Mouse (Mus musculus) right cerebral cortex, adult 18-20 months (tissue): ENCODE measurements at regions not wholly inside any gene's neighbourhood (a gene's known extent, or its start where the extent isn't known, plus 50 kb on each side); places are given as distances from the start of the nearest gene placed in this dataset.

ENCODE experiments used
- DNase-seq: peaks from one replicate; pipeline ENCODE4 v3.0.0; 2022; ENCODE audit warnings: mixed read lengths

DNA sequence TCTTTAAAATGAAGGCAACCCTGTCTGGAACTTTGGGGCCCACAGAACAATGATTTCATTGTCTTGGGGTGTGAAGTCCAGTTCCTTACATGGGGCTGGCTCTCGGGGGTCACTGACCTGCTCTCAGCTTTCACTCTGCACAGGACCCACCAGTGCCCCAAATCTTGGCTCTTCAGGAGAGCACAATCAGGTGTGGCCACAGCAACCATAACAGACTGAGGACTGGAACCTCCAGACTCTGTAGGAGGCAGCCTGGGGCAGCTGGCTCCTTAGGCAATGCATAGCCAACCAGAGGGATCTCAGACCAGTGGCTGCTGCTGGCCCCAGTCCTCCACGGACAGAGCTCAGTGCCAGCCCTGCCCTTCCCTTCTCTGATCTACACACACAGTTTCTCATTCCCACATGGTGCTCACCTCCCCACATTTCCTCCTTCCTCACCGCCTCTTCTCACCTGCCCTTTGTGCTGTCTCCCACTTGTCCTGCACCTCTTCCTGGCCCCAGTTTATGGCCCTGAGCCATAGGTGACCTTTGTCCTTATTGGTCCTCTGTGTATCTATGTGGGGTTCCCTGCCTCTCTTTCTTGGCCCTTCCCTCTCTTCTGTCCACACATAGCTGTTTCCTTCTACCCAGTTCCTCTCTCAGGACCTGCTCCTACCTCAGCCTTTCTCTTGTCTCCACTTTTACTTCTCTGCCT is 151.9 kb upstream of the Zmiz1 start:
- DNase-seq = no peak

DNA sequence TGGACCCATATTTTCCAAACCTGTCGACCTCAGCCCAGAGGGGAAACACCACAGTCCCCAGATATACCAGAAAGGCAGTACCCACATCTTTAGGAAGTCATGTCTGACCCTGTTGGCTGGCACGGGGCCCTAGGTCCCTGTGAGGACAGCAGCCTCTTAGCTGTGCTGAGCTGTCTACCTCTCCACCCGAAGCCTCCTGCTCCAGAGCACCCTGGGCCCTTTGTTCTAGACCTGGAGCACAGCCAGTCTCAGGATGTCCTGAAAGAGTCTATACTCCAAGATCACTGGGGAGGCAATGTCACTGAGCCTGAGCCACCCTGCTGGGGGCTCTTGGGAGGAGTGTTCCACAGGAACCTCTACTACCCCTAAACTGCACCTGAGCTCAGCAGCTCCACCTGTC is 150.9 kb upstream of the Zmiz1 start:
- DNase-seq = no peak

DNA sequence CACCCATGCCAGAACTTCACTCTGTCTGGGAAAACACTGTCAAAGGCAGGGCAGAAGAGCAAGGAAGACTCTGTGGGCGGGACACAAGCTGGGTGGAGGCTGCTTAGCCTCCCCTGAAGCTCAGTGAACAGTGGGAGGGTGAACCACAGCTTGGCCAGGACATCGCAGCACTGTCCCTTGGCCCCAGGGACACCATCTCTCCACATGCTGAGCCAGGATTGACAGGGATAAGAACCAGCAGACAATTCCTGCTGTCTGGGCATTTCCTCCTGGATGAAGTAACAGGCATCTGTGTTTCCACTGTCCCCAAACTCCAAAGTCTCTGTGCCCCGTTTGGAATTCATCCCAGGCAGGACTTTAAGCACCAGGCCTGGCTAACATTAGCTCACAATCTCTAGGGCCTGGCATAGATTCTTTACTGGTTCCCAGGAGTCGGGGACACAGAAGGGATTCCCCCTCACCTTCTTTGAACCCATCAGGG is 148.3 kb upstream of the Zmiz1 start:
- DNase-seq = no peak

DNA sequence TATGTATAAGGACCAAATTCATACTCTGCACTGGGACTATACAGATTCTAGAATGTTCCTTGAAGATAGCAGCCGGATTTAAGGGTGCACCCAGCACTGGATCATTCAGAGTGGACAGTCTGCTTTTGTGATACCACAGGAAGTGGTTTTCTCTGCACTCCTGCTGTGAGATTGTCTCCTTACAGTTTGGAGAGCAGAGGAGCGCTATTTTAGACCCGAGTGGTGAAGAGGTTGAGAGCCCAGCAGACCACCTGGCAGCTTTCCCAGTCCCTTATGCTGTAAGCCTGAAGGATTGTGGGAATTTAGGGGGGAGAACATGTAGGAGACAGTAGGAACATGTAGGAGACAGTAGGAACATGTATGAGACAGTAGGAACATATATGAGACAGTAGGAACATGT is 147.5 kb upstream of the Zmiz1 start:
- DNase-seq = no peak

DNA sequence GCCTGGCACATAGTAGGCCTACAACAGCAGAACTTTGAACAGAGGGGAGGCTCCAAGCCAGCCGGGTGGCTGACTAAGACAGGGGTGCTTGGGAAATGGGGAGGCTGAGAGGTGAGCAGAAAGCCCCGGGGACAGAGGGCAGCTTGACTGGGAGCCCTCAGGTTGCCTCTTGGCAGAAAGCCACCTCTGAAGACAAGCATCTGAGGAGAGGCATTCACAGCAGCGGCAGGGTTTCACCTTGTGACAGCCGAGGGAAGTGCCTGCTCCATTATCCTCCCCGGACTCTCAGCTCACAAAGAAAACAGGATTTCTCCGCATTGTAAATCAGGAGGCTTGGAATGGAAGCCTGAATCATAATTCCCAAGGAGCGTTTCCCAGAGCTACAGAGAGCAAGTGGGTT is 146.8 kb upstream of the Zmiz1 start:
- DNase-seq = no peak

DNA sequence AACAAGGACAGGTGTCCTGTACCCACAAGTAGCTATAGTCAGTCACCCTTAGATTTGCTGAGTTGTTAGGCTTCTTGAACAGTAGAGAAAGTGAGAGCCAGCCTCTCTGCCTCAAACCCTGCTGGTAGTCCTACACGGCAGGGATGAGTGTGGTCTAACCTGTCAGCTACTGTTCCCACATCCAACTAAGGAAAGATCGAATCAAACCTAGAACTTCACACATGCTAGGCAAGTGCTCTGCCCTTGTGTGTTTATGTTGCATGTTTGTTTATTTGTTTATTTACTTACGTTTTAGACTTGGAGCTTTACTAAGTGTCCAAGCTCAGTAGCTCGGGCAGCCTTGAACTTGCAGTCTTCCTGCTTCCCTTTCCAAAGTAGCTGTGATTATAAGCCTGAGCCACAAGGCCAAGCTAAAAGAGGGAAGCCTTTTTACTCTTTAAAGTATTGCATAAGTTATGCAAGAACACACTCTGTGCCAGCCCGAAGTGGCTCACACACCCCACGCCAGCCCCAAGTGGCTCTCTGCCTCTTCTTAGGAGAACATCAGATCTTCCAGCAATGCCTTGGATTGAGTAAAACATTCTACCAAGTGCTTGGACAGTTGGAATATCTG is 146.1 kb upstream of the Zmiz1 start:
- peak; percentile 60 for DNase-seq

DNA sequence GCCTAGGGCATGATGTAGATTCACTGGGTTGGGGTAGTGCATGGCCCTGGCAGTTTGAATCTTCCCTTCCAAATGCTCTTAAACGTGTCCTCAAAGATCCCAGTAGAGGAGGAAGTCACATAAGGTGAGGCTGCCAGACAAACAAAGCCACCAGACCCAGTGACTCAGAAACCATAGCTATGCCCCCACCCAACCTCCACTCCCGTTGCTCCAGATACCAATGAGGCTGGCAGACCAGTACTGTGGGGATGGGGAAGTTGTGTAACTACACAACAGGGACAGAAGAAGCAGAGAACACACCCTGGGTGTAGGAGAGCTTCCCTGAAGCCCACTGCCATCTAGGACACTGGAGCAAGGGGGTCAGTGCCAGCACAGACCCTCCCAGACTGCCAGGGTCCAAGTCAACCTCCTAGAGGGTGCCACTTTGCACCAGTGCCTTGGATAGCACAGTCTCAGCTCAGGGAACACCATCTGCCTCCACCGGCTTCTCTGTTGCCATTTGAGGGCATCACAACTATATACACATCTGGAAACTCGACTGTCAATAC is 145.2 kb upstream of the Zmiz1 start:
- DNase-seq = no peak

DNA sequence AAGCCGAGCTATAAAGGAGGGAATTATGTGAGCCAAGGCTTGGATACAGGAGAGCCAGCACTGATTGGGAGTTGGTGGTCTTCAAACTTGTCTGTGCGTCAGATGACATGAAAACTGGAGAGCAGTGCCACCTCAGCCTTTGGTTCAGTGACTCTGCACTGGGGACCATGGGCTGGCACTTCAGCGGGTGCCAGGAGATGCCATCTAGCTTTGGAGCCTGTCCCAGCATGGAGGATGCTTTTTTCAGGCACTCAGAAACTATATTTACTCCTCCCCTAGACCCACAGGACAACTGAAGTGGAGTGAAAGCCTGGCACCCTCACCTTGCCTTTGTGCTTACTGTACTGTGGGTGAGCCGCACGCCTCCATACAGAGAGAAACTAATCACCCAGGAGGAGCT is 142.5 kb upstream of the Zmiz1 start:
- DNase-seq = no peak

DNA sequence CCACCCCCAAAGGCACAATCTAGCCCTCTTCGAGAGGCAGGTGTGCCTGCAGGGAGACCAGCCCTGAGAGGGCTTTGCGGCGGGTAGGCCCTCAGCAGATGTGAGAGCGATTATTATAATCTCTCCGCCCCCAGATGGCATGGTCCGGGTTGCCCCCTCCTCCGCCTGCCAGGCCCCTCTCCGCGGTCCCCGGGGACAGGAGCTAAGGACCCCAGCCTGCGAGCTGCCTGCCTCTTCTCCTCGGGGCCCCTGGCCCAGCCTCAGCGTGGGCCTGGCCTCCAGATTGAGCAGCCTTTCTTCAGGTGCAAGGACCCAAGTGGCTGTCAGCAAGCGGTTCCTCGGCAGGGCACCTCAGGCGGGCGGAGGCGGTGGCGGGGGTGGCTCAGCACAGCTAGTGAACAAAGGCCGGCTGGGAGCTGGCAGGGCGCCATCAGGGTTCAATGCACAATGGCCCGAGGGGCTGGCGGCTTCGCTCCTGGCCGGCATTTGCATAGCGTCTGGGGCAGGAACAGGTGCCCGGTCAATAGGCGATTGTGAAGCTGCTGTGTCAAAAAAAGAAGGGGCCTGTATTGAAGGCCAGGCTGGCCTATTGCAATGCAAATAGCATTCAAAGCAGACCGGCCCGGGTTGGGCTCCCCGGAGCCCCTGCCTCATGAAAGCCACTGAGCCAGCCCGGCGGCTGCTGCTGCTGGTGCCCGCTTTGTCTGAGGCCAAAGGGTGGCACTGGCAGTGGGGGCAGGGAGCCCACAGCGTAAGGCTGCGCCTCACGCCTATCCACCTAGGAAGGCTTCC is 141.1 kb upstream of the Zmiz1 start:
- DNase-seq = peak; percentile 90

DNA sequence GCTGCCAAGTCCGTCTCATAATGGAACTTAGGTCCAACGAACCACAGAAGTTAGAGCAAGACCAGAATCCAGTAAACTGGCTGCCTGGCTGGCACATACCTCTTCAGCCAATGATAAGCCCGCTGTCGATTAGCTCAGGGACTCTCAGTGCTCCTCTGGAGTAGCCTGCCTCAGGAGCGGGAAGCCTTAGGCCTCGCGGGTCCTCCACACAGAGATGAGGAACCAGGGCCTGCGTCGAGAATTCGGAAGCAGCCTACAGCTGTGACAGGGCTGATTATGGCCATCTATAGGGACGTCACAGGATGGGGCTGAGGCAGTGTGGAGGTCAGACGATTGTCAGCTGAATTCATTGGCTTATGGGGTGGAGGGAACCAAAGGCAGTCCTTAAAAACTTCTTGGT is 140.1 kb upstream of the Zmiz1 start:
- DNase-seq = no peak

DNA sequence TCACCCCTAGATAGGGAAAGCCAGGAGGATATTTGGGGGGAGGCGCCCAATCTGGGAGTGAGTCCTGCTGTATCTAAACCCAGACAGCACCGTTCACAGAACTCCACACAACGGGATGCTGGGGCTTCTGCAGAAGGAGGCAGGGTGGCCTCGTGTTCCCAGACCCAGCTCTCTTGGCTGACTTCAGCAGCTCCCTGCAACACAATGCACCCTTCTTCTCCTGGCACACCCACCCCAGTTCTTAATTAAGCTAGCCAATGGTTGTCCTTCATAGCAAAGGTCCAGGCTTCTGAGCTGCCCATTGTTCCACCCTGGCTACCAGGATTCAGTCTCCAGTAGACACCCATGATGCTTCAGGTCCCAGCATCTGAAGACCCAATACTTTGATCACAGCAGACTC is 138.8 kb upstream of the Zmiz1 start:
- DNase-seq = peak; percentile 49

DNA sequence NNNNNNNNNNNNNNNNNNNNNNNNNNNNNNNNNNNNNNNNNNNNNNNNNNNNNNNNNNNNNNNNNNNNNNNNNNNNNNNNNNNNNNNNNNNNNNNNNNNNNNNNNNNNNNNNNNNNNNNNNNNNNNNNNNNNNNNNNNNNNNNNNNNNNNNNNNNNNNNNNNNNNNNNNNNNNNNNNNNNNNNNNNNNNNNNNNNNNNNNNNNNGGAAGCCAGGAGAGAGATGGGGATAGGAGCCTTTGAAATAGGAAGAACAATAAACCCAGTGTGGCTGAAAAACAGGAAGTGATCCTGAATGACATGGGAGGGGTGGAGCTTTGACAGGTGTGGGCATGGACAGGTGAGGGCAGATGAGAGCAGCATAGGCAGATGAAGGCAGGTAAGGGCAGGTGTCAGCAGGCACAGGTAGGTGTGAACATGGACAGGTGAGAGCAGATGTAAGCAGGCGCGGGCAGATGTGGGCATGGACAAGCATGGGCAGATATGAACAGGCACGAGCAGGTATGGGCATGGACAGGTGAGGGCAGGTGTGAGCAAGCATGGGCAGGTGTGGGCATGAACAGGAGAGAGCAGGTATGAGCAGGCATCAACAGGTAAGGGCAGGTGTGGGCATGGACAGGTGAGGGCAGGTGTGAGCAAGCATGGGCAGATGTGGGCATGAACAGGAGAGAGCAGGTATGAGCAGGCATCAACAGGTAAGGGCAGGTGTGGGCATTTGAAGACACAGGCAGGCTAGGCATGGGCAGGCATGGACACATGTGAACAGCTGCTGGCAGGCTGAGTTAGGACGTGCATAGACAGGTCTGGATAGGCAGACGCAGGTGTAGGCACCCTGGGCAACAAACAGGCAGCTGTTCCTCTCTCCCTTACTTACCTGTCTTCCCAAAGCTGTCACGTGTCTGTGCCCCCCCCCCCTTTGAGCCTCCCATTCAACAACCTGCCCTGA is 135.2 kb upstream of the Zmiz1 start:
- no peak for DNase-seq

DNA sequence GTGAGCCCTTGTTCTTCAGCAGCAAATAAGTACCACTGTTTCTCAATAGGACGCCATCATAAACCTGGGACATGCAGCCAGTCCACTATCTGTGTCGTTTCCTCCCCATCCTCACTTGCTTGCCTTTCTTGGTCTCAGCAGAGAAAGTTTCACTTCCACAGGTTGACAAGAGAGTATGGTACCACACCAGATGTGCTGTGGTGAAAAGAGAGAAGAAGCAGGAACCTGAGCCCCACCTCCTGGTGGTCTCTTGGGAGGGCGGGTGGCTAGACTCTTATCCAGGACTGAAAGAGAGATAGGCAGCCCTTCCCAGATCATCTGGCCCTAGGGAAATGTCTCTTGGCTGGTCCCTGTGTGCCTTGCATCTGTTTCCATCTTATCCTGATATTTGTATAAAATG is 133.1 kb upstream of the Zmiz1 start:
- no peak for DNase-seq

DNA sequence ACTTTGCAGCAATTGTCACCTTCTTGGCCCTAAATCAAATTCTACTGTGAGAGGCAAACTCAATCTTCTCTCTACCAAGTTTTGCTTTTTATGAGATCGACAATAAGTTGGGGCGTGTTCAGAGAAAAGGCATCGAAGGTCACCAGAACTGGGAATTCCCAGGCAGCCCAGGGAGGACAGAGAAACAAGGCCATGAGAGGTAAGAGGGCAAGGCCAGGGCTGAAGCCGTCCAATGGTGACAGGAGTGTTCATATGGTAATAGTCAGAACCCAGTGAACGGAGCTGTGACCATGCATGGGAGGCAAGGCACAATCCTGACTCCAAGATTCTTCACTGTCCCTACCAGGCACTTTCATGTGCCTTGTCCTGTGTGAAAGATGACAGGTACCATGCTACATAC is 130.8 kb upstream of the Zmiz1 start:
- no peak for DNase-seq

DNA sequence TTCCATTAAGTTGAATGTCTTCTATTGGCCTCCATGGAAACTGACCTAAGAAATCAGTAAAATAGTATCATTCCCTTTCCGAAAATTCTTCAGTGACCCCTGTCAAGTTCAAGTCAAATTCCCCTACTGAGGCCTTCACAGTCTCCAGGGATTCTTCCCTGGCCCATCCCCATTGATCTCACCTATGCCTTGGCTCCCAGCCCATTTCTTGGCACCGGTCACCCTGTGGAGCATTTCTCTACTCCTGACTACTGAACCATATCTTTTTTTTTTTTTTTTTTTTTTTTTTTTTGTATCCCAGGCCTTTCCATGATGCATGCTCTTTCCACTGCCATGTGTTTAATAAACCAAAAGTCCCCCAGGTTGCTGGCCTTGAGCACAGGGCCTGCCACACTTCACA is 124.8 kb upstream of the Zmiz1 start:
- no peak for DNase-seq

DNA sequence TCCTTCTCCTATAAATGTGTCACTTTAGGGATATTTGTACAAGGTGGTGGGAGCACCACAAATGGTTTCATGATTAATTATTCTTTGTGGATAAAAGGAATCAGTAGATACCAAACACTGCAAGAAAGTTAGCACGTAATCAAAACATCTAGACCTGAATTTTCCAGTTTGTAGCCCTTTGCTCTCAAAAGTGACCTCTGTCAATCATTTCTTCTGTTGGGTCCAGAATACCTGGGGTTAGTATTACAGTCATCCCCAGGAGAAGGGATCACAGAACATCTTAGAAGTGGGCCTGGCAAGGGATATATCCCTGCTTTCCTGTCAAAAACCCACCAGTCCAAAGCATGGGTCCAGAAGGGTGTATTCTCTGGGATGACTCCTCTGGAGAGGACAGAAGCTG is 122.1 kb upstream of the Zmiz1 start:
- DNase-seq = no peak

DNA sequence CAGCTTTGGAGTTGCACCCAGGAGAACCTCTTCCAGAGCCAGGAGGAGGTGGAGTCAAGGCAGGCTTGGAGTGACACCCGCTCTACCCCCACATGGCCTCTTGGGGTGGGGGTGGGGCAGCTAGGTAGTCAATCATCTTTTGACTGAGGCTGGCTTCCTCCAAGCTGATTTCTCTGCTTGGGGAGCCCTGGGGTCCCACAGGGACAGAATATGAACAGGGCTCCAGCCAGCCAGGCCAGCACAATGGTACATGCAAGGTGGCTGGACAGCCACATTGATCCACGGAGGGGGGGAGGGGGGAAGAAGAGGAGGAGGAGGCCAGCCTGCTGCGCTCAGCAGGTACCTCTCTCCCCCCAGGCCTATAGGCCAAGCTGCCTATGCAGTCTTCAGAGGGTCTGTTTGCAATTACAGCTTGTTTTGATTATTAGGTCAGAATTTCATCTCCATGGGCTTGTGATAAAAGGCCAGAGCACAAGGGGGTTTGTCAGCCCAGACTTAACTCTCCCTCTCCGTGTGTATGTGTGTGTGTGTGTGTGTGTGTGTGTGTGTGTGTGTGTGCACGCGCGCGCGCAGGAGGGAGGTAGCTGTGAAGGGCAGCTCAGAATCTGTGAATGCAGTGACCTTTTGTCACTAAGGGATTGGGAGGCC is 120.5 kb upstream of the Zmiz1 start:
- DNase-seq = no peak

DNA sequence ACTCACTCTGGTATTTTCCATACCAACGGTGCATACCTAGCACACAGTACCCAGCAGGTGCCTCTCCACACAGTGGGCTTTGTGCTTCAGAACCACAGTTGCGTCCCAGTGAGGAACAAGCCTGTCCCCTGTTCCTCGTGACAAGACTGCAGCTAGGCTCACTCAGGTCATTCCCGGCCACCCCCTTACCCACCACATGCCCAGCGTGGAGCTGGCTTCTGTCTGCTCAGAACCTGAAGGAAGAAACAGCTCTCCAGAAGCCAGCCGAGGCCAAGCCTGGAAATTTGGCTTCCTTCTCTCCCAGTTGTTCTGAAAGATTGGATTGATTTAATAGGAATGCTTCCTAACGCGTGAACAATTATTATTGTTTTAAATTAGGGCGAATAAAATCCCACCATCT is 118.1 kb upstream of the Zmiz1 start:
- DNase-seq = no peak

DNA sequence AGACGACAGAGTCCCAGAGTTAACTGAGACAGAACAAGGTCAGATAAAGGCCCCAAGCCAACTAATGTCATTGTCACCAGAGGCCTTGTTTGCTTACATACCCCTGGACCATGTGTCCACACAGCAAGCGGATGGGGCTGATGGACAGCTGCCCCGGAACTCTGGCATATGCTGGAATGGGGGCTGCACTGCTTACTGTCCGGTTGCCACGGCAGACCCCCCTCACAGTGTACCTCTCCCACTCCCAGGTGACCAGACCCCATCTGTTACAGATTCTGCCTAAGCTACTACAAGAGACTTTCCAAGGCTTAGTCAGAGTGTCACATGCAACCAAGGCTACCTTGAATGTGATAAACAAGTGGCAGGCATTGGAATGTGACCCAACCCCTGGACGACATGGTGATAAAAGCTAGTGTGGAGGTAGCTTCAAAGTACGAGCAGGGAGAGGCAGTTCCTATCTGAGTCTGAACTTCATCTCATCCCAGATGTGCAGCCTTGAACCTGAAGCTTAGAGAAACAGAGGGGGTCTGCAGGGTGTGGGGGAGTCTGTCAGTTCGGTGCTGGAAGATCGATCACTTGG is 117.0 kb upstream of the Zmiz1 start:
- no peak for DNase-seq

DNA sequence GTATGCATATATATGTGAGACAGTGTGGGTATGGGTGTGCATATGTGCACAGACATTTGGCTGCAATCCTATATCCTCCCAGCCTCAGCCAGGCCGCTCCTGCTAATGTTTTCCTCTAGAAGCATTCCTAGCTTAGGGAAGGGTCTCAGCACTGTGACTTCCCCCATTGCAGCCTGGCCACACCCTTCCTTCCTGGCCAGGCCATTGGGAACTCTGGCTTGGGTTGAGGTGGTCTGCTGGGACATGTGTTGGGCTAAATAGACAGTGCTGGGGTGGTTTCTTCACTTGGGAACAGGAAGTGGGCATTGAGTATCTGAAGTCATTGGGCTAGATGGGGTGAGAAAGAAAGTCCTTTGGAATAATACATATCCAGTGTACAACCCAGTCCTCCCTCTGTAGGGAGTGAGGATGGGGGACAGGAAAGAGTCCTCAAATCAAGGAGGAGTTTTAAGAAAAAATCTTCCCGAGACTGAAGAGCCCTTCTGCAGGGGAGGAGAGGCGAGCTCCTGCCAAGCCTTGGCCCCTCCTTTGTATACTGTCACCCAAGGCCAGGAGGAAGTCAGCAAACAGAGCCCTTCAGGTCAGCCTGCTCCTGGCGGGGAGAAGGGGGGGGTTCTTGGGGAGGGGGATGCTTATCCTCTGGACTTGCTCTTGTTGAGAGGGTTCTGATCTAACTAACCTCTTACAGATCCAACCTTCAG is 116.0 kb upstream of the Zmiz1 start:
- DNase-seq = no peak

DNA sequence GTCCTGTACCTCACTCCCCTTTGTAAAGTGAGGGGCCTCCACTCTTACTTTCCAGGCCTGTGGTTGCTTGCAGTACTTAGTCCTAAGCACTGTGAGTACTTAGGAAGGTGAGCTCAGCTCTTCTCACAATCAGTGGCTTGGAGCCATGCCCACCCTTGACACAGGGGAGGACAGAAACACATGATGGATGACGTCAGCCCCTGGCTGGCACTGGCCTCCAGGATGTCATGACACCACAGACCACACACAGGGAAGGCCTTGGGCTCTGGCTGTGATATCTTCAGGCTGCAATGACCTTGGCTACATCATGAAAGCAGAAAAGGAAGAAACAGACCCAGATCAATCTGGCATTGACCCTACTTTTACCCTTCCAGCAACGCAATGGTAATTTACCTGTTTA is 113.0 kb upstream of the Zmiz1 start:
- no peak for DNase-seq
